Mouse (Mus musculus): ENCODE data around the gene Jph4. TPM values are rescaled to one million over a fixed set of nuclear protein-coding genes. Genes with fewer than 3 reads are reported as not detected.
A peak's percentile ranks its signal among the peaks of the same experiment; 100 is the strongest.

Gene Jph4
- polyA plus RNA-seq, 1 experiment from 2014 or later: 13.8 TPM

DNA sequence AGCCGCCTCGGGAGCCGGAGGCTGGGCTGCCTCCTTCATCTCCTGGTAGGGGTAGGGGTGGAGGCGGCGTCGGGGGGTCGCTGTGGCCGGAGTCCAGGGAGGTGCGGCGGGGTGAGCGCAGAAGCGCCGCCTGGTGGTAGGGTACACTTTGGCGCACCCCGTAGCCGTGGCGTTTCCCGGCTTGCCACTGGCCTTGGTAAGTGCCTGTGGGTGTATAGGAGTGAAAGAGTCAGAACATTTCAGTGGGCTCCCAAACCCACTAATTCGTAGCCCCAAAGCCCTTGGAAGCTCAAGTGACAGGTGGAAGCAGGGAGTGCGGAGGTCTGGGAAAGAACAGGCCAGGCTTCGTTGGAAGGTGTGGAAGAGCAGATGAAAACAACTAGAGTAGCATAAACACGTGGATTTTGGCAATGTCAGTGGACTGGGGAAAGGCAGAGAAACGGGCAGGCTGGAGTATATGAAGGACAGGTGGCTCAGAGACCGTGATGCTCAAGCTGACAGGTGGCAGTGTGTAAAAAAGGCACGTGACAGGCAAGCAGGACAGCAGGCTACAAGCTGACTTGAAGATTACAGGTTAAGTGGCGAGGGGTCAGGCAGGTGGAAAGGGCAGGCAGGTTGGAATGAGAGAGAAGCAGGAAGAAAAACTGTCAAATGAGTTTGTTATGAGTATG lies 2.6 kb downstream of the Jph4 start:
- ATAC-seq (ENCODE audit: low FRiP score, low read depth): no peak
- WGBS: 8% methylated on average over 26 of the region's 26 CpGs
- H3K4me2 ChIP-seq (replicated peaks): peak overlapping the region; percentile 99
- H3K9ac ChIP-seq: peak overlapping the region; percentile 77
- peak overlapping the region; percentile 71 for H3K4me3 ChIP-seq
- H3K27me3 ChIP-seq (replicated peaks): peaks cover 62% of the 10 kb centered on the region
- H3K36me3 ChIP-seq: no peaks in the 10 kb centered on the region
- no peak overlapping the region for H3K27ac ChIP-seq
- H3K4me1 ChIP-seq: peaks cover 42% of the 10 kb centered on the region
- no peaks in the 10 kb centered on the region for H3K9me3 ChIP-seq

DNA sequence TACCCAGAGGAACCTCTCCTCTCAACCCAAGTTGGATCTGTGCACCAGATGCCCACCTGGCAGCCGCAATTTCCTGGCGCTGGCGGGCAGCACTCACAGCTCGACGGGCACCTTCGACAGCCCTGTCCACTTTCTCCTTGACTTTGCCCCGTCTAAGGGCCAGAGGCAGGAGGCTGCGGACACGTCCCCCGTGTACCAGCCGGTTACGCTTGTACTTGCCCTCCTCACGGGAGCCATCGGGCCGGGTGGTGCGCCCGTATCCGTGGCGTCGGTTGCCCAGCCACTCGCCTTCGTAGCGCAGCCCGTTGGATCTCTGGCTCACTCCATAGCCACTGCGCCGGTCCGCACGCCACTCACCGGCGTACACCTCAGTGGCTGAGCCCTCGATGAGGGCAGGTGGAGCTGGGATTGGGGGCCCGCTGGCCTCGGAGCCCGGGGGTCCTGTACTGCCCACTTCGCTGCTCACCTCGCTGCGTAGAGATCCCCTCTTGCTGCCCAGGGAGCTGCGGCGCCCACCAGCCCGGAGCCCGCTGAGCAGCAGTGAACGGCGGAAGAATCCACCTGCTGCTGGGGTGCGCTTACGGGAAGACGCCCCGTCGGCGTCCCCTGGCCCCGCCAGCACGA lies 3.3 kb downstream of the Jph4 start:
- no peak overlapping the region for H3K27ac ChIP-seq
- no peaks in the 10 kb centered on the region for H3K9me3 ChIP-seq
- H3K27me3 ChIP-seq (replicated peaks): peaks cover 62% of the 10 kb centered on the region
- 72% methylated on average over 51 of the region's 51 CpGs for WGBS
- H3K4me1 ChIP-seq: peaks cover 49% of the 10 kb centered on the region
- no peak overlapping the region for H3K9ac ChIP-seq
- H3K36me3 ChIP-seq: no peaks in the 10 kb centered on the region
- H3K4me3 ChIP-seq: peak overlapping the region; percentile 71; the same call in 1 of the 2 replicates
- H3K4me2 ChIP-seq (replicated peaks): peak overlapping the region; percentile 99
- ATAC-seq (ENCODE audit: low FRiP score, low read depth): no peak

- Histone ChIP-seq H3K27ac (no peak overlapping the region), H3K9me3 (no peaks in the 10 kb centered on the region), H3K9ac (no peak overlapping the region), H3K4me1 (peaks cover 50% of the 10 kb centered on the region), H3K4me2 (replicated peaks) (no peak overlapping the region), H3K4me3 (no peak overlapping the region), H3K27me3 (replicated peaks) (peaks cover 63% of the 10 kb centered on the region), H3K36me3 (no peaks in the 10 kb centered on the region)
- 79% methylated on average over 2 of the region's 2 CpGs for WGBS
- ATAC-seq (ENCODE audit: low FRiP score, low read depth): no peak
Observed at GRCm38 (mm10) chr14:55111720-55112119, 5.0 kb downstream of the Jph4 start.

GRCm38 (mm10) chr14:55110076-55110475 lies 6.7 kb downstream of the Jph4 start:
- no peak overlapping the region for H3K27ac ChIP-seq
- no peak overlapping the region for H3K4me3 ChIP-seq
- peak overlapping the region; percentile 39; the same call in 1 of the 2 replicates for H3K4me2 ChIP-seq (replicated peaks)
- no peaks in the 10 kb centered on the region for H3K9me3 ChIP-seq
- WGBS: 31% methylated on average over 9 of the region's 9 CpGs
- no peak overlapping the region for H3K9ac ChIP-seq
- peaks cover 50% of the 10 kb centered on the region for H3K27me3 ChIP-seq (replicated peaks)
- no peak for ATAC-seq (ENCODE audit: low FRiP score, low read depth)
- H3K36me3 ChIP-seq: no peaks in the 10 kb centered on the region
- peaks cover 48% of the 10 kb centered on the region for H3K4me1 ChIP-seq

DNA sequence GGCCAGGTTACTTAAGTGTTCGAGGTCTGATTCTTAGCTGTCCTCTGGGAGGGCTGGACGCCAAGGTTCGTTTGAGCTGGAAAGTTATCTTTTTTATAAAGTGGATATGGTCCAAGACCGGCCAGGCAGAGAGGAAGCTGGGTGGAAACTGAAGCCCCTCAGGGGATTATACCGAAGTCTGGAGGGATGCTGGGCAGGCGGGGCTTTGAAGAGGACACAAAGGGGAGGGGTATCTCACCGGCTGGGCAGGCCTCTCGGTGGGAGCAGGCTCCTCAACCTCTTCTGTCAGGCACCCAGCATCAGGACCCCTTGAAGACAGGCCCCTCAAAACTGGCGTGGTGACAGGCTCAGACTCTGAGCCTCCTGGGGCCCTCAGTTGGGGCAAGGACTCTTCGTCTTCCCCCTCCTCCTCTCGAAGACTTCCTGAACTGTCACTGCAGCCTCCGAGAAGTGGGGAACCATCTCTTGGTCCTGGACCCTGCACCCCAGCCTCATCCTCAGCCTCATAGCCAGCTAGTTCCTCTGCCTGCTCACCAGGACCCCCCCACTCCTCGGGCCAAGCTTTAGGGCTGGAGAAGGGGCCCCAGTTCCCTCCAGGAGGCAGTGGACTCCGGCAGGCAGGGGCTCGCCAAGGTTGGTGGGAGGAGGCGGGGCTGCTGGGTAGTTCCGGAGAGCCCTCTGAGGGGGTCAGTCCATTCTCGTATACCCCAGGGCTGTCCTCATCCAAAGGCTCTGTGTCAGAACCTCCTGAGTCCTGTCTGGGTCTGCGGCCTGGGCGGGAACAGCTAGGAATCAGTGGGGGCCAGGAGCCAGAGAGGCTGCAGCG lies 7.5 kb downstream of the Jph4 start:
- Histone ChIP-seq H3K4me1 (peaks cover 42% of the 10 kb centered on the region), H3K4me2 (replicated peaks) (peak overlapping the region; percentile 39), H3K9ac (0 out of 2 replicates have a peak overlapping the region, but pooled peaks have one; percentile 0), H3K27ac (no peak overlapping the region; the same call in 1 of the 2 replicates), H3K4me3 (no peak overlapping the region; the same call in 1 of the 2 replicates), H3K27me3 (replicated peaks) (peaks cover 43% of the 10 kb centered on the region), H3K36me3 (no peaks in the 10 kb centered on the region), H3K9me3 (no peaks in the 10 kb centered on the region)
- ATAC-seq (ENCODE audit: low FRiP score, low read depth): no peak
- WGBS: 19% methylated on average over 21 of the region's 21 CpGs

GRCm38 (mm10) chr14:55108202-55108870 lies 8.4 kb downstream of the Jph4 start:
- Histone ChIP-seq H3K27me3 (replicated peaks) (peaks cover 34% of the 10 kb centered on the region), H3K4me2 (replicated peaks) (peak overlapping the region; percentile 39), H3K36me3 (no peaks in the 10 kb centered on the region), H3K4me3 (no peak overlapping the region; the same call in 1 of the 2 replicates), H3K9me3 (no peaks in the 10 kb centered on the region), H3K4me1 (peaks cover 35% of the 10 kb centered on the region), H3K9ac (0 out of 2 replicates have a peak overlapping the region, but pooled peaks have one; percentile 21), H3K27ac (no peak overlapping the region)
- ATAC-seq (ENCODE audit: low FRiP score, low read depth): peak; percentile 67
- WGBS: 50% methylated on average over 9 of the region's 9 CpGs

- no peak overlapping the region for H3K4me3 ChIP-seq
- H3K27me3 ChIP-seq (replicated peaks): peaks cover 24% of the 10 kb centered on the region
- 77% methylated on average over 8 of the region's 8 CpGs for WGBS
- no peaks in the 10 kb centered on the region for H3K36me3 ChIP-seq
- H3K4me1 ChIP-seq: peaks cover 35% of the 10 kb centered on the region
- no peak for ATAC-seq (ENCODE audit: low FRiP score, low read depth)
- H3K4me2 ChIP-seq (replicated peaks): no peak overlapping the region
- H3K9me3 ChIP-seq: no peaks in the 10 kb centered on the region
- no peak overlapping the region for H3K27ac ChIP-seq
- no peak overlapping the region for H3K9ac ChIP-seq
Observed at GRCm38 (mm10) chr14:55106990-55107389, 9.7 kb downstream of the Jph4 start.

DNA sequence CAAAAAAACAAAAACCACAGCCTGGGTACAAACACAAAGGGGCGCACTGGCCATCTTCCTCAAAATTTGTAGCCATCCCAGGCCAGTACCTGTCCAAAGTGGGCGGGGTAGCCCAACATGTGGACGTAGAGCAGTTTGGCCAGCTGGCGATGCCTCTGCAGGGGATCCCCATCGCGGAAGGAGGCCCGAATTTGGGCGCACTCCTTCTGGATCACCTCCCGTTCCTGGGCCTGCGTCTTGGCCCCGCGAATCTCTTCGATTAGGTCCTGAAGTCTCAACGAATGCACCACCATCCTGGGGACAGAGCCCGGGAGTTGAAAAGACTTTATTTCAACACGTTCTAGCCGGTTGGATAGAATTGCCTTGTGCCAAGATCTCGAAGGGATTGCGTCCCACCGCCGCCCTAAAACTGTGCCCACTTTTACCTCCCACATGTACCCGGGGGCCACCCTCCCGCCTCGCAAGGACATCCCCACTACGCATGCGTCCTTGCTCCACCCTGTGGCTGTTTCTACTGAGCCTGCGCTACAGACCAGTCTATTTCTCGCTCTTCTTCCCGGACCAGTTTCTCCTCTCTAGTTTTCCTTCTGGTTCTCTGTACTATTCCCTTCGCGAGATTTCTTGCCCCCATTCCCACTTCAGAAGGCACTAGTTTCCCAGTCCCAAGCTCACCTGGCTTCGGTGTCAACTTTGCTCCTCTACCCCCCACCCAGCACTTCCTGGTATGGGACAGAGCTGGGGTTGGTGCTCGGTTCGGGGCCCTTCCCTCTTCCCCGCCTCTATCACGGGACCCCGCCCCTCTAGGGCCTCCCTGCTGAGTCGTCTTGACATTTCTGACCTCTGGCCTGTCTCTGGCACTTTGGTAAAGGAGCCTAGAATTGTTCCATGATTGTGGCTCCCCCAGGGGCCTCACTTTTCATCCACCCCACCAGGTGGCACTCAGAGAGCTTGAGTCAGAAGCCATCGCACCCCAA lies 10.6 kb downstream of the Jph4 start, which contains the start of gene Ap1g2:
Gene Ap1g2, minus strand, starts transcription at position 758 of the 974 bp plus-strand sequence.
- no peaks in the 10 kb centered on the region for H3K9me3 ChIP-seq
- peaks cover 18% of the 10 kb centered on the region for H3K27me3 ChIP-seq (replicated peaks)
- under 1% methylated on average over 39 of the region's 39 CpGs for WGBS
- ATAC-seq (ENCODE audit: low FRiP score, low read depth): peak; percentile 57
- H3K4me3 ChIP-seq: peak within 1 kb of the TSS; percentile 42
- peaks cover 35% of the 10 kb centered on the region for H3K4me1 ChIP-seq
- peak within 1 kb of the TSS; percentile 60 for H3K9ac ChIP-seq
- H3K36me3 ChIP-seq: no peaks in the 10 kb centered on the region
- peak within 1 kb of the TSS; percentile 94 for H3K4me2 ChIP-seq (replicated peaks)
- H3K27ac ChIP-seq: peak within 1 kb of the TSS; percentile 37; the same call in 1 of the 2 replicates

- peak overlapping the region; percentile 94 for H3K4me2 ChIP-seq (replicated peaks)
- no peak overlapping the region for H3K4me3 ChIP-seq
- H3K9ac ChIP-seq: peak overlapping the region; percentile 60
- H3K9me3 ChIP-seq: no peaks in the 10 kb centered on the region
- H3K4me1 ChIP-seq: peaks cover 35% of the 10 kb centered on the region
- H3K36me3 ChIP-seq: no peaks in the 10 kb centered on the region
- 8% methylated on average over 7 of the region's 7 CpGs for WGBS
- H3K27ac ChIP-seq: no peak overlapping the region
- peaks cover 13% of the 10 kb centered on the region; the same call in 1 of the 2 replicates for H3K27me3 ChIP-seq (replicated peaks)
- ATAC-seq (ENCODE audit: low FRiP score, low read depth): no peak
Observed at GRCm38 (mm10) chr14:55105386-55105785, 11.3 kb downstream of the Jph4 start.

GRCm38 (mm10) chr14:55104365-55104764 lies 12.4 kb downstream of the Jph4 start:
- Histone ChIP-seq H3K27me3 (replicated peaks) (0 out of 2 replicates have a peak, but pooled peaks cover 5% of the 10 kb centered on the region), H3K4me2 (replicated peaks) (no peak overlapping the region), H3K4me3 (no peak overlapping the region), H3K36me3 (no peaks in the 10 kb centered on the region), H3K9ac (no peak overlapping the region), H3K27ac (no peak overlapping the region), H3K4me1 (peaks cover 29% of the 10 kb centered on the region), H3K9me3 (no peaks in the 10 kb centered on the region)
- no peak for ATAC-seq (ENCODE audit: low FRiP score, low read depth)
- WGBS: 89% methylated on average over 18 of the region's 18 CpGs
